Mouse (Mus musculus) gastrocnemius, postnatal 14 days (tissue): ENCODE measurements around the gene Galk2. TPM values are rescaled to one million over a fixed set of nuclear protein-coding genes. Genes with fewer than 3 reads are reported as not detected.

Experiments used
- DNase-seq: peaks from one replicate; pipeline ENCODE4 v3.0.0; 2021; ENCODE audit warnings: mixed read lengths
- intact Hi-C: fragments of 180-260 bp; cut with DNase I; formaldehyde crosslinking; loops from one replicate; pipeline ENCODE4 v1.15.1; 2025; ENCODE audit warnings: low total_unique reads
- total RNA-seq, 2 experiments: library from RNA; stranded (reverse); gene quantifications; 2 replicates each; pipeline ENCODE4 v1.2.3; 2021

Galk2 gene
- total RNA-seq, 2 experiments from 2014 or later = 8.1 to 8.6 TPM

DNA sequence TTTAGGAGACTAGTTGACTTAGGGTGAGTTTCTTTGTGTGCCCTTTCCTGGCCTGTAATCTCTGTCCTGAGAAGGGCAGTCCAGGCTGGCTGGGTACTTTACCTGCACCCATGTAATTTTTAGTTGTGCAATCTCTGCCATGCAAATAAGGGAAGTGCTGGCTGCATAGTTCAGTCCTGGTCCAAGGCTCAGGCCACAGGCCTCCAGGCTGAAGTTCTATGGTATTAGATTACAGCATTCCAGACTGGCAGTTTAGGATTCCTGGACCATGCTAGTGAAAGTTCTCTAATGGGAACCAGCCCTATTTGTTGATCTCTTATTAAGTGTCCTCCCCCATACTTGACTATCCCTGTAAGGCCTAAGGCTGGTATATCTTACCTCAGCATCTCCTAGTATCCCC is 73.8 kb downstream of the Galk2 start:
- no peak for DNase-seq
- intact Hi-C loops = no loop called here

DNA sequence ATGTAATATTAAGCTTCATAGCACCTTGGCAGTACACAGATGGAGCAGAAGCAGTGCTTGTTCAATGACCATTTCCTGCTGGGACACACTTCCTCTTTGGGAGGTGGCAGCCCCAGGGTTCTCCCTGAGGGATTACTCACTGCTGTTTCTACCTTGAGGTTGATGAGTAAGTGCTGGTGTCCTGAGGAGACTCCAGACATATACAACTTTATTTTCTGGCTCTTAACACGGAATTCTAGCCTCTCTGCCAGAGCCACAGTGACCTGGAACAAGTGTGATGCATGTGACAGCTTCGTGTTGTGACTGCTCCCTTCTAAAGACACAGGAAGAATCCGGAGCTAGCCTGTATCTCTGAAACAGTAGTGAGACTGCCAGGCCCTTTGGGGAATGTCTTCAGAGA is 75.1 kb downstream of the Galk2 start:
- DNase-seq = no peak
- intact Hi-C loops = no loop called here

DNA sequence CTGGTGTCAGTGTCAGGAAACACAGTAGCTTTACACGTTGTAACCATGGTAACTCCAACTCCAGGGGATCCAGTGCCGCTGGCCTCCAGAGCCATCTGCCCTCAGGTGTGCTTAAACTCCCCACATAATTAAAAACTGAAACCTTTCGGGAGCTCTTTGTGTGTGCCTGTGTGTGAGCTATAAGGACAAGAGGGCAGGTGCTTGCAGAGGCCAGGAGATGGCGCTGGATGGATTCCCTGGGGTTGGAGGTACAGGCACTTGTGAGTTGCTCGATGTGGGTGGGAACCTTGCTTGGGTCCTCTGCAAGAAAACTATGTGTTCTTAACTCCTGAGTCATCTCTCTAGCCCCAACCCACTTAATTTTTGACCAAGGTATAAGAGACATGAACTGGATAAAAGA is 77.5 kb downstream of the Galk2 start:
- no peak for DNase-seq
- intact Hi-C loops = no loop called here

DNA sequence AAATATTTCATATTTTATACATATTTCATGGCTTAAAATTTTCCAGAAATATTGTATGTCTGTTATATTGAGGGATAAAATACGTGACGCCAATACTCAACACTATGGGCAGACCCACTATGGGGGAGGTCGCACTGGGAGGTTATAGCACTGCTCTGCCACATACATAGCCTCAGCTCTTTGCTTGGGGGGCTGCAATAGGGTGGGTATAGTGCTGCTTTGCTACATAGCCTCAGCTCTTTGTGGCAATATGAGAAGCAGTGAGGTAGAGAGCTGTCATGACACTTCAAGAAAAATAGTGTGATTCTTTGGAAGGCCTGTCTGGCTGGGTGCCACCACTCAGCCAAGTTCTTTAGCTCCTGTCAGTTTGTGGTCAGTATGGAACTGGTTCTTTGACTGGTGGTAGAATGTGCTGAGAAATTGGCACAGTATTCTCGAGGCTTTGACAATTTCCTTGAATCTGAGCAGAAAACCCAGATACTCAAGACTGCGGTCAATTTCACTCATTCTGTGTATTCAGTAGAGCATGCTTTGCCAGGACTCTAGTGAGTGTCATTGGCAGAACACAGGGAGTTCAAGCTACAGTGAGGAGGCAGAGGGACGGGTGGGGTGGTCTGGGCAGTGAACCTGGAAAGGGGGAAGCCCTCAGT is 80.2 kb downstream of the Galk2 start:
- no peak for DNase-seq
- intact Hi-C loops = no loop called here

DNA sequence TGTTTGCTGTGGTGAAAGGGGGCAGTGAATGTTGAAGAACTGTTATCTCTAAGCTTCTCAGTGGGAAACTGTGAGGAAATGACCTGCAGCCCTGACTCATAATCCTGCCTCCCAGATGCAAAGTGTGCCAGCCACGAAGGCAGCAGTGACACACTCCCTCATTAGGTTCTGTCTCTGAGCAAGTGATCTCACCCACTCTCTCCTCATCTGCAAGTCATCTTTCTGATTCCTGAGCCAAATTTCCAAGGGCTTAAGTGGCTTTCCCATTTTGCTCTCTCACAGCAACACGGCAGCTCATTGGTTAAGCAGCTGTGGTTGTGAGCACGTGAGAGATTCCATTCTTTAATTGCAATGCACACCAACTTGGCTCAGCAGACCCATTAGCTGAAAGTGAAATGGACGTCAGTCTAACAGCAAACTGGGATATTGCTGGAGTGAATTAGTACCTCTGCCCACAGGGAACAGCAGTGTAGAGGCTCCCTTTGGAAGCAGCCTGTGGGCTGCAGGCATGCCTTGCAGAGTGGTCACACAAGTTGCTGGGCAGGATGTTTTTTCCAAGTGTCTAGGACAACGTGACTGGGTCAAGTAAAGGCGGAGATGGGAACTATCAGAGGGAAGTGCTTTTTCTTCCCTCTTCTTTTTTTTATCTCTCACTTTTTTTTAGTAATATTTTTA is 82.3 kb downstream of the Galk2 start:
- intact Hi-C loops = no loop called here
- no peak for DNase-seq

DNA sequence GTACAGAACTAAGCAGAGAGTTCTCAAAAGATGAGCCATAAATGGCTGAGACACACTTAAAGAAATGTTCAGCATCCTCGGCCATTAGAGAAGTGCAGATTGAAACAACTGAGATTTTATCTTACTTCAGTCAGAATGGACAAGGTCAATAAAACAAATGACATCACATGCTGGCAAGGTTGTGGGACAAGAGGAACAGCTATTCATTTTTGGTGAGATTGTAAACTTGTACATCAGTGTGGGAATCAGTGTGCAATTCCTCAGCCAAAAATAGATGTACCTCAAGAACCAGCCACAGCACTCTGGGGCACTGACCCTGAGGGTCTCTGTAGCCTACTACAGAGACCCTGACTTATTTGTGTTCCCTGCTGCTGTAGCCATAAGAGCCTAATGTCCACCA is 84.4 kb downstream of the Galk2 start:
- DNase-seq = no peak
- intact Hi-C loops = no loop called here

DNA sequence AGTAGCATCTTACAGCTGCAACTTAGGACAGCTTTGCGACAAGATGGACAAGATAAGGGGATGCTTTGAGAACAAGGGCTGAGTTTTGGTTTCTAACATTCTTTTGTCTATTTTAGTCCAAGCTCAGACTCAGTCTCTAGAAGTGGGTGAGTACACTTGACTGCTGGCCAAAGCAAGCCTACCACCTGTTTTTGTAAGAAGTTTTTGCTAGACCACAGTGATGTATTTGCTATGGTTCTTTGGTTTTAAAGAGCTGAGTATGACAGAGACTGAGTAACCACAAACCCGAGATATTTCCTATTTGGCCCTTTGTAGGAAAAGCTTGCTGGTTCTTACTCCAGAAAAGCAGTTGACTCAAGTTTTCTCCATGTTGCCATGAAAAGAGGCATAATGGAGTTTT is 89.3 kb downstream of the Galk2 start:
- intact Hi-C loops = no loop called here
- no peak for DNase-seq

DNA sequence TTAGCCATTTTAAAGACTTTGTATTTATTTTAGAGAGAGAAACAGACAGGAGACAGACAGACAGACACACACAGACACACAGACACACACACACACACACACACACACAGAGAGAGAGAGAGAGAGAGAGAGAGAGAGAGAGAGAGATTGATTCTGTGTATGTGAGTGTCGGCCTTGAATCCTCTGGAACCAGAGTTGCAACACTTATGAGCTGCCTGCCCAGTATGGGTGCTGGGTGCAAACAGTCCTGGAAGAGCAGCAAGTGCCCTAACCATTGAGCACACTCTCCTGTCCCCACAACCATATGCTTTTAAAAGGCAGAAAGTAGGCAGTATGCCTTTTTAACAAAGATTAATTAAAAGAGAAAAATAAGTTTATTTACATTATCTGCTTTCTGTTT is 109.9 kb downstream of the Galk2 start:
- intact Hi-C loops = no loop called here
- DNase-seq = no peak

DNA sequence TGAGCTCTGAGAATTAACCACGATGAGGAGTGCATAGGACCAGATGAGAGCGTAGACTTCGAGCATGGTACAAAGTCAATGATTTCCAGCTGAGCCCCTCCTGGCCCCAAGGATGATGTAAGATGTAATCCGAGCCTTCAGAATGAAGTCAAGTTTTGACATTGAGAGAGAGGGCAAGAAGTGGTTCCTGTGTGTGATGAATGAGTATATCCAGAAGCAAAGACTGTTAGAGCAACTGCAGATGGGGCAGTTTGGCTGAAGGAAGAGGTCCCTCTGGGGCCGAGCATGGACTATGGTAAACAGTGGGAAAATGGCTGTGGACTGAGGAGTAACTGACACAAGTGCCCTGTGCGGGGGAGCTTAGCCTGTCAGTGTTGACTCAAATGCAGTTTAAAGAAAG is 114.3 kb downstream of the Galk2 start:
- intact Hi-C loops = no loop called here

DNA sequence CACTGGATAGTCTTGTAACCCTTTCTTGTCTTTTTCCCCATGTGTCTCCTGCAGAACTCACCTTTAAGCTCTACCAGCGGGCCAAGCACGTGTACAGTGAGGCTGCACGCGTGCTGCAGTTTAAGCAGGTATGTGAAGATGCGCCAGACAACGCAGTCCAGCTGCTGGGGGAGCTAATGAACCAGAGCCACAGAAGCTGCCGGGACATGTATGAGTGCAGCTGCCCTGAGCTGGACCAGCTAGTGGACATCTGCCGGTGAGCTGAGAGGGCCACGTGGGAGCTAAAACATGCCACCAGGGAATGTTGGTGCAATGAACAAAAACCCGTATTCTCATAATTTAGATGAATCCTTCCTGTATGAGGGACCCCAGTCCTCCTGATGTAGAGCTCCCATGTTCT is 116.3 kb downstream of the Galk2 start:
- intact Hi-C loops = no loop called here
- no peak for DNase-seq

More for the DNA sequence above, 114.3 kb downstream of the Galk2 start:
- DNase-seq = no peak

DNA sequence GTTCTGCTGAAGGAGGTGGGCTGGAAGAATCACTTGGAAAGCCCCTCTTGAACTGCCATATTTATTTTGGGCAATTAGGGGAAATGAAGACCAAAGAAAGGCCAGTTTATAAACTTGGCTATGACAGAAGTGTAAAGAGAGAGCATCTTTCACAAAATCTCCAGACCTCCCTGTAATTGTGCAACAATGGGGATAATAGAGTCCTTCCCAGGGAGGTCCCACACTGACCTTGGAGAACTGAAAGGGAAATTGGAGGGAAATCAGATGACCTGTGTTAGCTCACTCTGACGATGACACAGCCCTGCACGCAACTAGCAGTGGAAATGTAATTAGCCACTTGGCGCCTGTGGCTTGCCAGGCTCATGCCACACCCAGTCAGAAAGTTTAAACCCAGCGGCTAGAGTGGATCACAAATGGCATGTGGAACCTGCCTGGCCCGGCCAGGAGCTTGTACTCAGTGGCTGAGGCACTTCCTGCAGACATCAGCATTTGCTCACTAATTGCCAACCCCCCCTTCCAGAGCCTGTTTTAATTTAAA is 117.0 kb downstream of the Galk2 start:
- intact Hi-C loops = no loop called here
- no peak for DNase-seq

DNA sequence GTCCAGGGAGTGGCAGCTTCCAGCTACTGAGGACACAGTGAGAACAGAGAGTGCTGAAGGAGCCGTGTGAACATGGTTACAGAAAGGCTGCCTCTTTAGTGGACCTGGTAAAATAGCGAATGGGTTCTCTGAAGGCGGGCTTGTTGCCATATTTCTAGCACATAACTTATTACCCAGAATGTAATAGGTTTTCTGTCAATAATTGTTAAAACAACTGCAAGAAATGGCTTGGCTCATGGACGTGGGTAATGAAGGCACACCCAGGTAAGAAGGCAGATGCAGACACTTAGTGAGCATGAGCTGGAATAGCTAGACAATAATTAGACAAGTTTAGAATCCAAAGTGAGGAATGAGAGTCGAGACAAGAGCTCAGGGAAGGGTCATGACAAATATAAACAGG is 143.4 kb downstream of the Galk2 start:
- no peak for DNase-seq
- intact Hi-C loops = loop anchor here (10.0 kb wide), 2 partner anchors 233 to 363 kb away; no protein-coding TSS in a partner anchor

DNA sequence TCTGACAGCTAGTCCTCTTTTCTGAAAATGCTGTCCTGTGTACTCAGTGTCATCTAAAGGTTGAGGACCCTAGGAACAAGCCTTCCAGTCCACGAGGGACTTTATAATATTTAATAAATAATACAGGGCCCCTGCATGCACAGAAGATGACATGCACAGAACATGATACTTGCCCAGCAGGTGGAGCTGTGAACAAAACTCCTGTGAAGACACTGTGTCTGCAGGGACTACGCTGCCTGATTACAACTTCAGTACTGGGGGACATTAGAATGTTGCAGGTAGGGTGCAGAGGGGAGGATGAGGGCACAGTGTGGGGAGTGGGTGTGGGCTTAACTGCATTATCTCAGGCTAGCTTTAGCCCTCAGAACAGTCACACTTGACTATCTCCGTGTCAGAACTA is 147.2 kb downstream of the Galk2 start:
- peak; percentile 44 for DNase-seq

DNA sequence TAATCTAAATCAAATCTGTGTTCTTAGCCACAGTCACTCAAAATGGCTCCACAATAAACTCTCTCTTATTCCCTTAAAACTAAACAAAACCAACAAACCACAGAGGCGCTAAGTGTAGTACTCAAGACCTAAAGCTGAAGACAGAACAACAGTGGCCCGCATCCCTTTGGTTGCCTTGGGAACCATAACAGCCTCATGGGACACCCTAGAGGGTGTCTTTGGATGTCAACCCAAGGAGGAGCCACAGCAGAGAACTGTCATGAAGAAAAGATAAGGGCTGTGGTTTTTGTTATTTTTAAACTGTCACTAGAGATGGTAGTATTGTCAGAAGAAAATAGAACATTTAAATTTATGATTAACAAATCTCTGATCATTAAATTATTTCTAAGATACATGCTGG is 147.8 kb downstream of the Galk2 start:
- intact Hi-C loops = loop anchor here (10.0 kb wide), 2 partner anchors 228 to 358 kb away; no protein-coding TSS in a partner anchor
- no peak for DNase-seq

More for the DNA sequence above, 147.2 kb downstream of the Galk2 start:
- intact Hi-C loops = loop anchor here (10.0 kb wide), 2 partner anchors 229 to 359 kb away; no protein-coding TSS in a partner anchor

DNA sequence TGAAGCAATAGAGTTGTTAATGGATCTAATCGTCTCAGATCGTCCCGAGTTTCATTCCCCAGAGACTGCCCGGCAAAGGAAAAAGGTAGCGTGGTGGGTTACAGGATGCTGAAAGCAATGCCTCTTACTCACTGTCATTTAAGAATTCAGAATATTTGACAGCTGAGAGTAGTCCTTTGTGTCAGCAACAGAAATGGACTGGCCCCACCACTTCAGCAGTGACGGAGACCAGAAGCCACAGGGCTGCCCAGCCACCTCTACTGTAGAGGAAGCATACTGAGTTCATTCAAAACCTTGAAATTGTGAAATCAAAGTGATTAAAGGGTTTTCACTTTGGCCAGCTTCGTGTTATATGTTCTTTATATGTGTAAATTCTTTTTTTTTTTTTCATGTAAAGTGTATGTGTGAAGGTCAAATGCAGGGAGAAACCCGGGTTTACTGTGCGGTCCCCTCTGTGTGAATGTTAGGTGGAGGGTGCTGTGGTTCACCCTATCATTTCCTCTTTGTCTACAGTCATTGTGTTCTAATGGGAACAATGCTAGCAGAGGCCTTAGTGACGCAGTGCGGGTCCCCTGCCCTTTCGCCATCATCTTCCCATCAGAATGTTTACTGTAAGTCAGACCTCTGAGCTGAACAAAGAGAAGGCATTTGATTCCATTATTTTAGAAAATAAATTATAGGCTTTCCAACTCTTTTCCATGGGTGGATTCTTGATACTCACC is 156.2 kb downstream of the Galk2 start:
- intact Hi-C loops = no loop called here
- no peak for DNase-seq

DNA sequence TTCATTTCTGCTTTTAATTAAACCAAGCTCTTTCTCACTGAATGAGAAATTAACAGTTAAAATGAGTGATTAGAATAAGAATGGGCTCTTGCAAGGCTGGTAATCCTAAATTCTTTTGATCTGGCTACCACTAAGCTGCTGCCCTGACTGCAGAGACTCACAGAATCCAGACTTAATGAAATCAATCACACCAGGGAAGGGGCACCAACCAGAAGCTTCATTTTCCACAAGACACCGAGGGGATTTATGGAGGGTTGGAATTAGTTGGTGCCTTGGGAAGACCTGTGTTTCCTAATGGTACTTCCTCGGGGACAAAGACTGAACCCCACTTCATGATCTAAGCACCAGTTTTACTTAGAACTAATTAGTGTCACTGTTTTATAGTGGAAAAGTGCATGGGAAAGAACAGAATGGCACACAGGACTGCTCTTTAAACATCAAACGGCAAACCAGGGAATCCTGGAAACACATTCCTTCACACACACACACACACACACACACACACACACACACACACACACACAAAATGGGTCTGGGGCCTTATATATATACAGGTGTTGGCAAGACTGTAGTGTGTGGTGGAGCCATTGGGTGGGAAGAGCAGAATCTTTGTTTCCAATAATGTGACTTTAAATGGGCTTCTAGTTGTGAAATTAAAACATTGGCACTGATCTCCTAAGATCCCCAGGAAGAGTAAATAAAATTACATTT is 157.0 kb downstream of the Galk2 start:
- intact Hi-C loops = no loop called here
- no peak for DNase-seq

DNA sequence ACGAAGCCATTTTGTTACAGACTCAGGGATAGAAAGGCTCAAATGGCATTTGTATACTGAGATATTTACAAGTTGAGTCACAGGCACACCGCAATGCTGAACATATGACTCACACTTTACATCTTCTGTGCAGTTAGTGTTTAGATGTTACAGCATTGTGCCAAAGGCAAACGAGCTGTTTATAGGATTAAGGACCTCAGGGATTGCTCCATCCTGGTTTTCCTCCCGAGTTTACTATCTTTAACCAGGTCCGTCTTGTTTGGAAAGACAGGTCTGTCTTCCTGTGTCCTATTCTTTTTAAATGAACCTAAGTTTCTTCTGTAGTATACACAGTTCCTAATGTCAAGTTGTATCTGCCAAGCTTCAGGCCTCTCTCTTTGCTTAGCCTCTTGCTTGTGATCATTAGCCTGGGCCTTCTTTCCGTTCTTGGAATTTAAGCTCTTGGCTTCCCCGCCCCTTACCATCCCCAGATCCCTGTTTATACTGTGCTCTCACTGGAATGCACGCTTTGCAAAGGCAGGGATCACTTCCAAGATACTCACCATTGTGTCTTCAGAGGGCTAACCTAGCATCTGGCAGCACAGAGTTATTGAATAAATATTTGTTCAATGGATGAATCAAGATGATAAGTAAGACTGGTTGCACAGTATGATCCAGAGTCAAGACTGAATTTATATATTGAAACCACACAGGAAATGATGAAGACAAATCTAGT is 172.4 kb downstream of the Galk2 start:
- DNase-seq = no peak
- intact Hi-C loops = no loop called here

DNA sequence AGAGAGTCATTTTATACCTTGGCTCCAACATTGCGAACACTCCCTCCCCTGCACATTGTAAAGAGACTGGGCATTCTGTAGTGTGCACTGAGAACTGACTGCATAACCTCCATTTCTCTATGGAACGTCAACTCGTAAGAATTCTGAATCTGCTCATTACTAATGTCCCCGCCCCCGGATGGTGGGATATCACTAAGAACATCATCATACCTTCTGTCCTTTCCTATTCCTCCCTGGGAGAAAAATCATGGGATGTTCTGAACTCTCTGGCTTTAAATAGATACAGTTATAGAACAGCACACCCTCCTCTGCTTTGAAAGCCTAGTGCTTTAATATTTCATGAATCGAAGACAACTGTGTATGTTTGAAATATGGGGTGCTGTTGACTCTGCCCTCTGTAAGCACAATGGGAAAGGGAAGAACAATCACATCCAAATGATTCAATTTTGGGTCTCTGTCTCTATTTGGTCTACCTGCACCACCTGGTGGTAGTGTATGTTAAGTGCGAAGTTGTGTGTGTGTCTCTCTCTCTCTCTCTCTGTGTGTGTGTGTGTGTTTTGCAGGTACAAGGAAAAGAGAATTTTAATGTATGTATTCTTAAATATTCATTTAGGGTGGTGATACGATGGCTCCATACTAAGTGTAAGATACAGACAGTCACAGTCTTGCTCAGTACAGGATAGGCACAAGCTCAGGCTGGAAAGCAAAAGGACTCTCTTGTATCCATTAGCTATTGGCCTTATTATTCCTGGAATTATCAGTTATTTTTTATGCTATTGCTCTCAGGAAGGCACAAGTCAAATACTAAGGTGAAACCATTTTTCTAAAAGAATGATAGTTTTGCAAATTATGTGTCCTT is 174.4 kb downstream of the Galk2 start:
- intact Hi-C loops = no loop called here
- no peak for DNase-seq
